Comparison of ENCODE assay signal across 12 mouse cellular contexts in the genomic region with DNA sequence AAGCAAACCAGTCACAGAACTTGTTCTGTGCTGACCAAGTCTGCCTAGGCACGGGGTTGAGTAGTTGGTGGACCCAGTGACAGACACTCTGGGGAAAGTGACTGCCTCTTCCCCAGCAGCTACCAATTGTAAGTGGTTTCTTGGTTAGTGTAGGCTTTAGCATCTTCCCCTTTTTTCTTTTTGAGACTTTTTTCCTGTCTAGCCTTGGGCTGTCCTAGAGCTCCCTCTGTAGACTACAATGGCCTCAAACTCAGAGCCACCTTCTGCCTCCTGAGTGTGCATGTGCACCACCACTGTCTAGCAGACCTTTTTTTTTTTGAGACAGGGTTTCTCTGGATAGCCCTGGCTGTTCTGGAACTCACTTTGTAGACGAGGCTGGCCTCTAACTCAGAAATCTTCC. TPM values are rescaled to one million over a fixed set of nuclear protein-coding genes. Genes with fewer than 3 reads are reported as not detected.
A peak's percentile ranks its signal among the peaks of the same experiment; 100 is the strongest.
DNase-seq lines count a peak whose midpoint lies in the region; ATAC-seq and TF ChIP-seq lines count a peak whose summit lies in the region.
"Had no signal": no experiment of that assay in that cellular context is flagged by ENCODE, and none has a peak within 500 bp of the region (broad histone marks: within the 10 kb centered on the region; RNA-seq: fewer than 3 reads in every experiment).

No protein-coding gene starts in this region.

- ATAC-seq in kidney, embryonic 16.5 days (ENCODE audit: low FRiP score, low TSS enrichment): no peak
- no peak; the same call in 1 of the 2 replicates for ATAC-seq in liver, embryonic 14.5 days (ENCODE audit: insufficient read depth)

- H3K9me3 ChIP-seq in kidney, embryonic 16.5 days (ENCODE audit: low read length): no peaks in the 10 kb centered on the region
- H3K9me3 ChIP-seq in liver, embryonic 14.5 days (ENCODE audit: control insufficient read depth, low read length): no peaks in the 10 kb centered on the region
- H3K9me3 ChIP-seq: hindbrain, embryonic 13.5 days; megakaryocyte, embryonic 14.5 days had no signal

- H3K27me3 ChIP-seq in kidney, embryonic 16.5 days (ENCODE audit: insufficient read depth, low read length): no peaks in the 10 kb centered on the region
- no peaks in the 10 kb centered on the region for H3K27me3 ChIP-seq in liver, embryonic 14.5 days (ENCODE audit: control insufficient read depth, insufficient read depth, low read length)
- H3K27me3 ChIP-seq in splenic B cell, adult 2 months (ENCODE audit: control insufficient read depth, insufficient read depth, low read length, poor library complexity, severe bottlenecking): no peaks in the 10 kb centered on the region
- H3K27me3 ChIP-seq: hindbrain, embryonic 13.5 days; megakaryocyte, embryonic 14.5 days had no signal

- no peak overlapping the region for H3K4me3 ChIP-seq in kidney, embryonic 16.5 days (ENCODE audit: low read length)
- H3K4me3 ChIP-seq in liver, embryonic 14.5 days (ENCODE audit: insufficient read depth in 1 of 2, low read depth in 2 of 2, low read length in 2 of 2): no peak overlapping the region
- H3K4me3 ChIP-seq: hindbrain, embryonic 13.5 days; megakaryocyte, embryonic 14.5 days had no signal

- peak; percentile 40 for DNase-seq in kidney, adult 11 months
- DNase-seq in NIH3T3 (ENCODE audit: low read depth): peak; percentile 42
- DNase-seq in liver, embryonic 14.5 days (ENCODE audit: low read depth in 3 of 3, low spot score in 3 of 3): no peak
- DNase-seq in splenic B cell, adult 2 months (ENCODE audit: low read depth, low spot score): peak; percentile 82
- no peak for DNase-seq in layer of hippocampus, postnatal 14 days (ENCODE audit: low spot score in 2 of 2)
- DNase-seq in urinary bladder, postnatal 10 days (ENCODE audit: low spot score): no peak
- DNase-seq in right cerebral cortex, adult 18-20 months: no peak
- DNase-seq: right cerebral cortex, postnatal 4 days had no signal

- H3K36me3 ChIP-seq in kidney, embryonic 16.5 days (ENCODE audit: insufficient read depth, low read length): no peaks in the 10 kb centered on the region
- no peaks in the 10 kb centered on the region; the same call in 1 of the 2 replicates for H3K36me3 ChIP-seq in liver, embryonic 14.5 days (replicated peaks; ENCODE audit: control insufficient read depth, insufficient read depth, low read depth)
- no peaks in the 10 kb centered on the region for H3K36me3 ChIP-seq in splenic B cell, adult 2 months (ENCODE audit: control insufficient read depth, insufficient read depth, low read length, poor library complexity, severe bottlenecking)
- H3K36me3 ChIP-seq: hindbrain, embryonic 13.5 days had no signal

- no peak overlapping the region for H3K4me2 ChIP-seq in kidney, embryonic 16.5 days (replicated peaks; ENCODE audit: low read depth, low read length)
- no peak overlapping the region for H3K4me2 ChIP-seq in liver, embryonic 14.5 days (ENCODE audit: low read depth)
- H3K4me2 ChIP-seq: hindbrain, embryonic 13.5 days had no signal

- no peak for TF ChIP-seq EP300 in liver, embryonic 14.5 days (IDR thresholded peaks at IDR 0.05; ENCODE audit: low read depth)

- H3K9ac ChIP-seq in kidney, embryonic 16.5 days (replicated peaks; ENCODE audit: low read length): no peak overlapping the region
- no peak overlapping the region for H3K9ac ChIP-seq in liver, embryonic 14.5 days (replicated peaks)
- H3K9ac ChIP-seq: hindbrain, embryonic 13.5 days had no signal

- peaks cover 6% of the 10 kb centered on the region; the same call in 1 of the 2 replicates for H3K4me1 ChIP-seq in kidney, embryonic 16.5 days (ENCODE audit: insufficient read depth, low read length)
- H3K4me1 ChIP-seq in liver, embryonic 14.5 days (replicated peaks; ENCODE audit: control insufficient read depth in 2 of 2, insufficient read depth in 2 of 2, low read length in 1 of 2): peaks cover 4 to 26% of the 10 kb centered on the region in 2 experiments

- peak; percentile 62 for TF ChIP-seq CTCF in liver, embryonic 14.5 days (IDR thresholded peaks at IDR 0.05; ENCODE audit: low read depth)

- WGBS in kidney, embryonic 16.5 days: 81% methylated on average over 2 of the region's 2 CpGs
- WGBS in liver, embryonic 14.5 days (ENCODE audit: insufficient replicate concordance): 22% methylated on average over 2 of the region's 2 CpGs

- H3K27ac ChIP-seq in kidney, embryonic 16.5 days (ENCODE audit: low read length): no peak overlapping the region
- no peak overlapping the region; the same call in 1 of the 2 replicates for H3K27ac ChIP-seq in liver, embryonic 14.5 days
- H3K27ac ChIP-seq: hindbrain, embryonic 13.5 days had no signal

RNA-seq across cellular contexts. Expression of gene Gm20388, which starts 15.8 kb away (rescaled TPM):
- polyA plus RNA-seq in kidney, embryonic 16.5 days (2015; fragmentation: Nextera tagmentation; extraction: Ambion mirVana): 2.9 and 7.7 TPM in 2 replicates
- 8.5 and 9.7 TPM in 2 replicates for polyA plus RNA-seq in liver, embryonic 14.5 days (2012; rRNA removed)
- polyA plus RNA-seq in liver, embryonic 14.5 days (2014; fragmentation: Nextera tagmentation; extraction: Ambion mirVana): not detected in 2 replicates
- not detected for total RNA-seq in layer of hippocampus, postnatal 14 days (2021)
- polyA plus RNA-seq: embryonic facial prominence, embryonic 14.5 days had no signal

RNA-seq across cellular contexts. Expression of gene Usp10, which starts 16.3 kb away (rescaled TPM):
- 194 and 197 TPM in 2 replicates for polyA plus RNA-seq in kidney, embryonic 16.5 days (2015; fragmentation: Nextera tagmentation; extraction: Ambion mirVana)
- polyA plus RNA-seq in liver, embryonic 14.5 days (2012; rRNA removed): 23.8 and 47.0 TPM in 2 replicates
- polyA plus RNA-seq in liver, embryonic 14.5 days (2014; fragmentation: Nextera tagmentation; extraction: Ambion mirVana): 59.0 and 60.8 TPM in 2 replicates
- 10 to 100 TPM; 86.7 to 93.0 TPM for total RNA-seq in layer of hippocampus, postnatal 14 days (2021)

Comparison
In these comparisons a context has a peak if more than half of its experiments do, and no peak if none do; other contexts are left out.
1. DNase-seq: peak in kidney, adult 11 months (single experiment), NIH3T3 (single experiment) and splenic B cell, adult 2 months (single experiment); none in liver, embryonic 14.5 days (0 of 3), layer of hippocampus, postnatal 14 days (0 of 2), urinary bladder, postnatal 10 days (single experiment) and right cerebral cortex, adult 18-20 months (single experiment).